In genomic region chr5:23414490-23415126, GRCm38 (mm10) we compare ENCODE assay signal across 9 mouse cellular contexts. TPM values are rescaled to one million over a fixed set of nuclear protein-coding genes. Genes with fewer than 3 reads are reported as not detected.
A peak's percentile ranks its signal among the peaks of the same experiment; 100 is the strongest.
DNase-seq lines count a peak whose midpoint lies in the region; ATAC-seq and TF ChIP-seq lines count a peak whose summit lies in the region.
"Had no signal": no experiment of that assay in that cellular context is flagged by ENCODE, and none has a peak within 500 bp of the region (broad histone marks: within the 10 kb centered on the region; RNA-seq: fewer than 3 reads in every experiment).

No protein-coding gene starts in this region.

- H3K4me2 ChIP-seq in intestine, embryonic 15.5 days (replicated peaks): no peak overlapping the region
- no peak overlapping the region for H3K4me2 ChIP-seq in midbrain, postnatal 0 days (ENCODE audit: low read depth, low read length, poor library complexity, severe bottlenecking)
- H3K4me2 ChIP-seq: lung, embryonic 14.5 days had no signal

- no peaks in the 10 kb centered on the region for H3K9me3 ChIP-seq in heart, embryonic 10.5 days
- no peaks in the 10 kb centered on the region for H3K9me3 ChIP-seq in forebrain, embryonic 10.5 days
- no peaks in the 10 kb centered on the region for H3K9me3 ChIP-seq in intestine, embryonic 15.5 days
- no peaks in the 10 kb centered on the region for H3K9me3 ChIP-seq in midbrain, postnatal 0 days (ENCODE audit: low read length)

- peak; percentile 50 to 56 for DNase-seq in heart, adult 18-20 months
- no peak for DNase-seq in heart, embryonic 10.5 days (ENCODE audit: low spot score)
- no peak for DNase-seq in forebrain, embryonic 10.5 days (ENCODE audit: extremely low spot score, low spot score)
- DNase-seq in midbrain, postnatal 0 days (ENCODE audit: low spot score): peak; percentile 25
- no peak for DNase-seq in frontal cortex, postnatal 14 days (ENCODE audit: low spot score in 2 of 2)
- no peak for DNase-seq in c-Kit-positive CD71-positive TER-119-positive erythroid progenitor cells, embryonic 14.5 days (ENCODE audit: low spot score)
- DNase-seq: lung, embryonic 14.5 days had no signal

- peaks cover 74% of the 10 kb centered on the region for H3K4me1 ChIP-seq in heart, embryonic 10.5 days
- H3K4me1 ChIP-seq in forebrain, embryonic 10.5 days: peaks cover 89% of the 10 kb centered on the region
- peaks cover 32% of the 10 kb centered on the region for H3K4me1 ChIP-seq in intestine, embryonic 15.5 days (replicated peaks)
- H3K4me1 ChIP-seq in midbrain, postnatal 0 days (ENCODE audit: insufficient read depth, low read length): peaks cover 4% of the 10 kb centered on the region; the same call in 1 of the 2 replicates

- peaks cover 9% of the 10 kb centered on the region; the same call in 1 of the 2 replicates for H3K36me3 ChIP-seq in heart, embryonic 10.5 days
- H3K36me3 ChIP-seq in forebrain, embryonic 10.5 days (replicated peaks): peaks cover 36% of the 10 kb centered on the region
- H3K36me3 ChIP-seq in intestine, embryonic 15.5 days: no peaks in the 10 kb centered on the region
- peaks cover 5% of the 10 kb centered on the region; the same call in 1 of the 2 replicates for H3K36me3 ChIP-seq in midbrain, postnatal 0 days (ENCODE audit: insufficient read depth, low read length)

- H3K9ac ChIP-seq in intestine, embryonic 15.5 days: no peak overlapping the region
- no peak overlapping the region for H3K9ac ChIP-seq in midbrain, postnatal 0 days (replicated peaks; ENCODE audit: low read length, poor library complexity, severe bottlenecking)
- H3K9ac ChIP-seq: lung, embryonic 14.5 days had no signal

- no peak overlapping the region for H3K27ac ChIP-seq in heart, embryonic 10.5 days
- peak overlapping the region; percentile 84 for H3K27ac ChIP-seq in forebrain, embryonic 10.5 days
- H3K27ac ChIP-seq in intestine, embryonic 15.5 days: 0 out of 2 replicates have a peak overlapping the region, but pooled peaks have one; percentile 33
- peak overlapping the region; percentile 63; the same call in 1 of the 2 replicates for H3K27ac ChIP-seq in midbrain, postnatal 0 days (ENCODE audit: low read depth, low read length)

- WGBS in heart, embryonic 10.5 days: 56% methylated on average over 4 of the region's 4 CpGs
- 29% methylated on average over 4 of the region's 4 CpGs for WGBS in forebrain, embryonic 10.5 days
- WGBS in intestine, embryonic 15.5 days: 55% methylated on average over 4 of the region's 4 CpGs
- WGBS in midbrain, postnatal 0 days: 14% methylated on average over 4 of the region's 4 CpGs

- peak; percentile 32; the same call in 1 of the 2 replicates for ATAC-seq in intestine, embryonic 15.5 days
- no peak for ATAC-seq in midbrain, postnatal 0 days (ENCODE audit: low FRiP score)
- no peak for ATAC-seq in erythroblast, adult 5-6 weeks (replicated peaks; ENCODE audit: low FRiP score, poor library complexity, severe bottlenecking)

- H3K4me3 ChIP-seq in heart, embryonic 10.5 days: no peak overlapping the region
- peak overlapping the region; percentile 20; the same call in 1 of the 2 replicates for H3K4me3 ChIP-seq in forebrain, embryonic 10.5 days
- H3K4me3 ChIP-seq in intestine, embryonic 15.5 days (replicated peaks): no peak overlapping the region
- H3K4me3 ChIP-seq in midbrain, postnatal 0 days (ENCODE audit: low read depth, low read length): no peak overlapping the region

- no peak for TF ChIP-seq CTCF in midbrain, postnatal 0 days (IDR thresholded peaks at IDR 0.05)

- no peaks in the 10 kb centered on the region for H3K27me3 ChIP-seq in heart, embryonic 10.5 days (ENCODE audit: insufficient read depth, poor library complexity, severe bottlenecking)
- H3K27me3 ChIP-seq in forebrain, embryonic 10.5 days (ENCODE audit: poor library complexity, severe bottlenecking): no peaks in the 10 kb centered on the region
- H3K27me3 ChIP-seq in intestine, embryonic 15.5 days (replicated peaks): no peaks in the 10 kb centered on the region
- H3K27me3 ChIP-seq in midbrain, postnatal 0 days (ENCODE audit: insufficient read depth, low read length): no peaks in the 10 kb centered on the region

RNA-seq across cellular contexts. Expression of gene Kmt2e, which starts 19.6 kb away (rescaled TPM):
- total RNA-seq in heart, adult 18-20 months (2021): 10 to 100 TPM; 40.6 to 45.0 TPM
- 63.2 and 69.0 TPM in 2 replicates for polyA plus RNA-seq in heart, embryonic 10.5 days (2016; fragmentation: Nextera tagmentation; extraction: Ambion mirVana)
- 85.8 and 86.1 TPM in 2 replicates for polyA plus RNA-seq in forebrain, embryonic 10.5 days (2016; fragmentation: Nextera tagmentation; extraction: Ambion mirVana)
- 77.2 and 86.4 TPM in 2 replicates for polyA plus RNA-seq in intestine, embryonic 15.5 days (2015; fragmentation: Nextera tagmentation; extraction: Ambion mirVana)
- total RNA-seq in midbrain, postnatal 0 days (2014; rRNA removed): 49.3 and 66.4 TPM in 2 replicates
- 132 and 144 TPM in 2 replicates for polyA plus RNA-seq in midbrain, postnatal 0 days (2015; fragmentation: Nextera tagmentation; extraction: Ambion mirVana)
- total RNA-seq in erythroblast, adult 5-6 weeks (2015; ENCODE audit: low replicate concordance): 54.5 and 85.1 TPM in 2 replicates
- 70.8 and 88.7 TPM in 2 replicates for total RNA-seq in erythroblast, adult 5-6 weeks (2017; ENCODE audit: low replicate concordance)

Comparison
In these comparisons a context has a peak if more than half of its experiments do, and no peak if none do; other contexts are left out.
1. DNase-seq: peak in heart, adult 18-20 months (2 of 2) and midbrain, postnatal 0 days (single experiment); none in heart, embryonic 10.5 days (single experiment), forebrain, embryonic 10.5 days (single experiment), frontal cortex, postnatal 14 days (0 of 2) and c-Kit-positive CD71-positive TER-119-positive erythroid progenitor cells, embryonic 14.5 days (single experiment).